Mouse (Mus musculus) bone marrow, adult 2 months (tissue): ENCODE measurements at regions not wholly inside any gene's neighbourhood (a gene's known extent, or its start where the extent isn't known, plus 50 kb on each side); places are given as distances from the start of the nearest gene placed in this dataset.
A peak's percentile ranks its signal among the peaks of the same experiment; 100 is the strongest.
"Not testable (repeated sequence)": the region's sequence is repeated elsewhere in the genome, so short reads cannot be mapped to it uniquely, and the experiment has no call there.

Experiments
- H3K27ac ChIP-seq: fragments of 200-500 bp; 2 replicates; pipeline ENCODE4 v1.5.1; 2012; ENCODE audit warnings: low read depth, mild to moderate bottlenecking, control low read depth, inconsistent platforms, low read length; ENCODE audit not compliant: control insufficient read depth, poor library complexity, insufficient read depth
- H3K4me1 ChIP-seq: fragments of 200-500 bp; 2 replicates; pipeline ENCODE4 v1.6.1; 2011; ENCODE audit warnings: low read length; ENCODE audit not compliant: control insufficient read depth, insufficient read depth
- H3K4me3 ChIP-seq: fragments of 200-500 bp; replicated peaks from 2 replicates; pipeline ENCODE3; 2011; ENCODE audit warnings: mild to moderate bottlenecking, low read depth, low read length, control low read depth; ENCODE audit not compliant: control insufficient read depth
- WGBS: fragments of 180-500 bp; shearing (Covaris S2); methylation state at CpG from one replicate; pipeline ENCODE4 v1.1.7; 2018; 5-methylcytosine and 5-hydroxymethylcytosine counted together

- not testable (repeated sequence) for H3K4me1 ChIP-seq, H3K4me3 ChIP-seq
- H3K27ac ChIP-seq: peak overlapping the region; percentile 55; the same call in 1 of the 2 replicates
- 9% methylated on average over 1 of the region's 1 CpGs for WGBS
These were observed 96.7 kb downstream of the Gcnt1 start for GRCm38 (mm10) chr19:17275861-17276502.
